24 mouse cellular contexts compared by ENCODE assay signal in genomic region chr14:88072880-88073468, GRCm38 (mm10).
DNase-seq lines count a peak whose midpoint lies in the region; ATAC-seq and TF ChIP-seq lines count a peak whose summit lies in the region.
"Had no signal": no experiment of that assay in that cellular context is flagged by ENCODE, and none has a peak within 500 bp of the region (broad histone marks: within the 10 kb centered on the region; RNA-seq: fewer than 3 reads in every experiment).

No protein-coding gene starts in this region.

- no peaks in the 10 kb centered on the region for H3K4me1 ChIP-seq in kidney, embryonic 15.5 days
- no peaks in the 10 kb centered on the region for H3K4me1 ChIP-seq in kidney, embryonic 16.5 days (ENCODE audit: insufficient read depth, low read length)
- no peaks in the 10 kb centered on the region for H3K4me1 ChIP-seq in lung, embryonic 14.5 days (ENCODE audit: insufficient read depth)
- no peaks in the 10 kb centered on the region for H3K4me1 ChIP-seq in lung, adult 2 months (ENCODE audit: control insufficient read depth, insufficient read depth, low read length)
- H3K4me1 ChIP-seq: embryonic facial prominence, embryonic 10.5 days; embryonic facial prominence, embryonic 12.5 days; forebrain, embryonic 13.5 days; forebrain, embryonic 15.5 days had no signal

- no peak for TF ChIP-seq POLR2A in lung, adult 2 months (IDR thresholded peaks at IDR 0.05; ENCODE audit: borderline replicate concordance, extremely low read depth, low read depth, low read length)

- H3K4me3 ChIP-seq in kidney, embryonic 15.5 days (replicated peaks), result no peak overlapping the region
- H3K4me3 ChIP-seq in kidney, embryonic 16.5 days (ENCODE audit: low read length), result no peak overlapping the region
- H3K4me3 ChIP-seq in lung, embryonic 14.5 days (ENCODE audit: low read depth, low read length), result no peak overlapping the region
- no peak overlapping the region for H3K4me3 ChIP-seq in lung, adult 2 months (replicated peaks; ENCODE audit: extremely low read depth, low read depth, low read length)
- H3K4me3 ChIP-seq: embryonic facial prominence, embryonic 10.5 days; embryonic facial prominence, embryonic 12.5 days; forebrain, embryonic 13.5 days; forebrain, embryonic 15.5 days had no signal

- 0 out of 2 replicates have a peak, but pooled peaks have one; percentile 18 for ATAC-seq in kidney, embryonic 15.5 days (replicated peaks; ENCODE audit: low FRiP score)
- ATAC-seq in kidney, embryonic 16.5 days (ENCODE audit: low FRiP score, low TSS enrichment), result no peak
- ATAC-seq in lung, embryonic 14.5 days (ENCODE audit: insufficient read depth), result peak; percentile 81; the same call in 1 of the 2 replicates
- ATAC-seq: activated CD4-positive, CD25-positive, alpha-beta regulatory T cell, adult 4 months; CD4-positive, CD25-positive, alpha-beta regulatory T cell, adult 4 months; forebrain, embryonic 13.5 days; forebrain, embryonic 15.5 days; Patski had no signal

- H3K4me2 ChIP-seq in kidney, embryonic 15.5 days, result no peak overlapping the region
- H3K4me2 ChIP-seq in kidney, embryonic 16.5 days (replicated peaks; ENCODE audit: low read depth, low read length), result no peak overlapping the region
- H3K4me2 ChIP-seq in lung, embryonic 14.5 days, result no peak overlapping the region
- H3K4me2 ChIP-seq: embryonic facial prominence, embryonic 12.5 days; forebrain, embryonic 13.5 days; forebrain, embryonic 15.5 days had no signal

- H3K27me3 ChIP-seq in kidney, embryonic 15.5 days, result no peaks in the 10 kb centered on the region
- no peaks in the 10 kb centered on the region for H3K27me3 ChIP-seq in kidney, embryonic 16.5 days (ENCODE audit: insufficient read depth, low read length)
- H3K27me3 ChIP-seq in lung, embryonic 14.5 days (ENCODE audit: insufficient read depth, low read length), result no peaks in the 10 kb centered on the region
- H3K27me3 ChIP-seq: CH12.LX; embryonic facial prominence, embryonic 12.5 days; forebrain, embryonic 13.5 days; forebrain, embryonic 15.5 days; Patski had no signal

- H3K9ac ChIP-seq in kidney, embryonic 15.5 days, result no peak overlapping the region
- H3K9ac ChIP-seq in kidney, embryonic 16.5 days (replicated peaks; ENCODE audit: low read length), result no peak overlapping the region
- H3K9ac ChIP-seq in lung, embryonic 14.5 days, result no peak overlapping the region
- H3K9ac ChIP-seq: embryonic facial prominence, embryonic 12.5 days; forebrain, embryonic 13.5 days; forebrain, embryonic 15.5 days had no signal

- 46% methylated on average over 5 of the region's 5 CpGs for WGBS in kidney, embryonic 15.5 days
- WGBS in kidney, embryonic 16.5 days, result 44% methylated on average over 5 of the region's 5 CpGs
- 29% methylated on average over 5 of the region's 5 CpGs for WGBS in lung, embryonic 14.5 days
- WGBS in lung, adult 2 months, result 41% methylated on average over 5 of the region's 5 CpGs

- no peaks in the 10 kb centered on the region for H3K9me3 ChIP-seq in kidney, embryonic 15.5 days (replicated peaks)
- no peaks in the 10 kb centered on the region for H3K9me3 ChIP-seq in kidney, embryonic 16.5 days (ENCODE audit: low read length)
- H3K9me3 ChIP-seq in lung, embryonic 14.5 days (ENCODE audit: low read depth, low read length), result no peaks in the 10 kb centered on the region
- H3K9me3 ChIP-seq: embryonic facial prominence, embryonic 10.5 days; embryonic facial prominence, embryonic 12.5 days; forebrain, embryonic 13.5 days; forebrain, embryonic 15.5 days had no signal

- H3K27ac ChIP-seq in kidney, embryonic 15.5 days, result no peak overlapping the region
- no peak overlapping the region for H3K27ac ChIP-seq in kidney, embryonic 16.5 days (ENCODE audit: low read length)
- no peak overlapping the region for H3K27ac ChIP-seq in lung, embryonic 14.5 days (ENCODE audit: low read depth)
- H3K27ac ChIP-seq: embryonic facial prominence, embryonic 10.5 days; embryonic facial prominence, embryonic 12.5 days; forebrain, embryonic 13.5 days; forebrain, embryonic 15.5 days had no signal

- no peaks in the 10 kb centered on the region for H3K36me3 ChIP-seq in kidney, embryonic 15.5 days
- H3K36me3 ChIP-seq in kidney, embryonic 16.5 days (ENCODE audit: insufficient read depth, low read length), result no peaks in the 10 kb centered on the region
- no peaks in the 10 kb centered on the region for H3K36me3 ChIP-seq in lung, embryonic 14.5 days (ENCODE audit: insufficient read depth)
- H3K36me3 ChIP-seq: embryonic facial prominence, embryonic 10.5 days; embryonic facial prominence, embryonic 12.5 days; forebrain, embryonic 15.5 days; G1E had no signal

- DNase-seq in kidney, postnatal 10 days, result peak; percentile 9
- no peak for DNase-seq in kidney, adult 18-20 months
- peak; percentile 58 for DNase-seq in lung, embryonic 14.5 days
- DNase-seq in lung, adult 2 months, result no peak
- DNase-seq: adrenal gland, adult 8-10 months; adrenal gland, postnatal 14 days; adrenal gland, postnatal 36 days; B cell, adult 2 months; cerebellum, adult 11-12 months; cerebellum, adult 2 months; cerebellum, adult 9-10 months; cerebellum, postnatal 10 days; cerebellum, postnatal 25 days had no signal

- no peak for TF ChIP-seq CTCF in lung, embryonic 14.5 days (IDR thresholded peaks at IDR 0.05; ENCODE audit: low read depth)
- no peak for TF ChIP-seq CTCF in lung, adult 2 months (IDR thresholded peaks at IDR 0.05; ENCODE audit: insufficient read depth, low read length)

Comparison
In these comparisons a context has a peak if more than half of its experiments do, and no peak if none do; other contexts are left out.
1. DNase-seq: peak in kidney, postnatal 10 days (single experiment) and lung, embryonic 14.5 days (single experiment); none in kidney, adult 18-20 months (single experiment) and lung, adult 2 months (single experiment).